Mouse (Mus musculus): ENCODE measurements at regions not wholly inside any gene's neighbourhood (a gene's known extent, or its start where the extent isn't known, plus 50 kb on each side); places are given as distances from the start of the nearest gene placed in this dataset.

DNA sequence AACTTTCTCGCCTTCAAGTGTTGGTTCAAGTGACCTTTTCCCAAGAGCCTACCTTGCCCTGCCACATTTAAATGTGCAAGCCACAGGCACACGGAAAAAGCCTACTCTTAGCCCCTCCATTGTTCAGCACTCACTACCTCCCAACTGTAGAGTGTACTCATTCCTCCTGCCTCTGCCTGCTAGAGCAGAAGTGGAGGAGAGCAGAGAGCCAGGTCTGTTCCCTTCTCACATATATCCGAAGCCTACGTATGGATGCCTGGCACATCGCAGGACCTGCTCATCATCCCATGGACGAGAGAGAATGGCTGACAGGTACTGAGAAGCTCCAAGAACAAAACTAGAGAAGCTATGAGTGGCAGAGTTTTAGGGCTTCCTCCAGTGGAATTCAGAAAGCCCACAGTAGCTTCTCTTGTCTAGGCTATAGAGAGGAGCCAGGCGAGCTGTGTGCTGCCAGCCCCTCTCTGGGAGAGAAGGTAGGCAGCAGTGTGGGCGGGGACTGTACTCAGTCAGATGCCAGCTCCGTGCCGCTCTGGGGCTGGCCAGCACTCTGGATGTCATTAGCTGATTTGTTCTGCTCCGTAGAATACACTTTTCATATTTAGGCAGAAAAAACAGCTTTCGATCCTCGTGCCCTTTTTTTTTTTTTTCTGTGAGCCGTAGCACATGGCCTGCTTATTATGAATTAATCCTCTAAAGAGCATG is 86.1 kb upstream of the Pkdcc start:
- Histone ChIP-seq H3K4me3 (ENCODE audit: insufficient read depth, poor library complexity, severe bottlenecking) (no peak overlapping the region), H3K36me3 (ENCODE audit: control insufficient read depth, insufficient read depth) (no peaks in the 10 kb centered on the region), H3K79me2 (ENCODE audit: control insufficient read depth, insufficient read depth) (no peaks in the 10 kb centered on the region), H3K27me3 (ENCODE audit: control insufficient read depth, insufficient read depth, insufficient read length) (peaks cover 4% of the 10 kb centered on the region), H3K79me3 (ENCODE audit: low read depth) (no peaks in the 10 kb centered on the region), H3ac (ENCODE audit: control insufficient read depth, insufficient read length, low read depth) (no peak overlapping the region)
- TF ChIP-seq USF1 (IDR thresholded peaks at IDR 0.05; ENCODE audit: low read depth) = no peak
- no peak for TF ChIP-seq MYOD1 (IDR thresholded peaks at IDR 0.05; ENCODE audit: control insufficient read depth, insufficient read length, low read depth)
- no peak for TF ChIP-seq MAX (IDR thresholded peaks at IDR 0.05)
- no peak for TF ChIP-seq MYOG (IDR thresholded peaks at IDR 0.05; ENCODE audit: control insufficient read depth, extremely low read depth, insufficient read length)
- no peak for TF ChIP-seq CEBPB (IDR thresholded peaks at IDR 0.05; ENCODE audit: low read depth)
- TF ChIP-seq FOSL1 (IDR thresholded peaks at IDR 0.05; ENCODE audit: insufficient read depth, low read length, poor library complexity, severe bottlenecking) = no peak
- TF ChIP-seq CTCF (IDR thresholded peaks at IDR 0.05; ENCODE audit: control insufficient read depth, insufficient read depth, insufficient read length) = no peak

DNA sequence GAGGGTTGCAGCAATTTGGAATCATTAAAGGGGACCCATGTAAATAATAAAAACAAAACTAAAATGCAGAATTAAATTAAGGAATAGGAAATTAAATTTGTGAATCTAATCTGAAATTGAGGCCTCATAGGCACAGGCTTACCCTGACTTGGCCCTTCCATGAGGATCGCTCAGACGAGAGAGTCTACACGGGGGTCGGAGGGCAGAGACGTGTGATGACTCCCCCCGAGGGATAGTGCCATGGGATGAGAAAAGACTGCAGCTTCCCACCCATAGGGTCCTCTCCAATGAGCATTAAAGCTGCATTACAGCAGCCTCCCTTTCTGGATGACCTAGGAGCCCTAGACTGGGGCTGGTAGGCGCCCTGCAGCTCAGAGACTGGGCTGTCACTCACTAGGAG is 85.4 kb upstream of the Pkdcc start:
- TF ChIP-seq MYOG (IDR thresholded peaks at IDR 0.05; ENCODE audit: control insufficient read depth, extremely low read depth, insufficient read length) (no peak), CEBPB (IDR thresholded peaks at IDR 0.05; ENCODE audit: low read depth) (no peak), FOSL1 (IDR thresholded peaks at IDR 0.05; ENCODE audit: insufficient read depth, low read length, poor library complexity, severe bottlenecking) (no peak), CTCF (IDR thresholded peaks at IDR 0.05; ENCODE audit: control insufficient read depth, insufficient read depth, insufficient read length) (no peak), MYOD1 (IDR thresholded peaks at IDR 0.05; ENCODE audit: control insufficient read depth, insufficient read length, low read depth) (no peak), USF1 (IDR thresholded peaks at IDR 0.05; ENCODE audit: low read depth) (no peak), MAX (IDR thresholded peaks at IDR 0.05) (no peak)
- H3K4me3 ChIP-seq (ENCODE audit: insufficient read depth, poor library complexity, severe bottlenecking) = no peak overlapping the region
- H3K79me3 ChIP-seq (ENCODE audit: low read depth) = no peaks in the 10 kb centered on the region
- no peaks in the 10 kb centered on the region for H3K79me2 ChIP-seq (ENCODE audit: control insufficient read depth, insufficient read depth)
- peaks cover 4% of the 10 kb centered on the region for H3K27me3 ChIP-seq (ENCODE audit: control insufficient read depth, insufficient read depth, insufficient read length)
- H3ac ChIP-seq (ENCODE audit: control insufficient read depth, insufficient read length, low read depth) = no peak overlapping the region
- H3K36me3 ChIP-seq (ENCODE audit: control insufficient read depth, insufficient read depth) = no peaks in the 10 kb centered on the region

DNA sequence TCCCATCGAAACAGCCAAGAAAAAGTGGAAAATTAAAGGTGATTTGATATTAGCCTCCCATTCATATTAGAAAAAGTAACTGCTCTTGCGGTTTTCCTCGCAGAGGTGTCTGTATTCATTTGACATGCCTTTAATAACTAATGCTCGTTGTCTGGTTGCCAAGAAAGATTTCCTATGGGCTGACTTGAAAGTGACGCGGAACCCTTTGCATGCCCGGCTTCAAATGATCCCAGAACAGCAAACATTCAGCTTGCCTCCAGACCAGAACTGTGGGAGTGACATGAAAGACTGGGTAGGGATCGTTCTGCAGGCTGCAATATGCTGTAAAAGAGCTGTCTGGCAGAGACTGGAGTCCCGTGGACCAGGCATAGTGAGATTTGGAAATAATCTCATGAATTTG is 81.9 kb upstream of the Pkdcc start:
- no peak overlapping the region for H3ac ChIP-seq (ENCODE audit: control insufficient read depth, insufficient read length, low read depth)
- H3K36me3 ChIP-seq (ENCODE audit: control insufficient read depth, insufficient read depth) = no peaks in the 10 kb centered on the region
- no peaks in the 10 kb centered on the region for H3K79me2 ChIP-seq (ENCODE audit: control insufficient read depth, insufficient read depth)
- H3K27me3 ChIP-seq (ENCODE audit: control insufficient read depth, insufficient read depth, insufficient read length) = peaks cover 4% of the 10 kb centered on the region
- H3K79me3 ChIP-seq (ENCODE audit: low read depth) = no peaks in the 10 kb centered on the region
- TF ChIP-seq MAX (IDR thresholded peaks at IDR 0.05) = no peak
- no peak for TF ChIP-seq CEBPB (IDR thresholded peaks at IDR 0.05; ENCODE audit: low read depth)
- TF ChIP-seq MYOD1 (IDR thresholded peaks at IDR 0.05; ENCODE audit: control insufficient read depth, insufficient read length, low read depth) = no peak
- no peak for TF ChIP-seq CTCF (IDR thresholded peaks at IDR 0.05; ENCODE audit: control insufficient read depth, insufficient read depth, insufficient read length)
- no peak for TF ChIP-seq MYOG (IDR thresholded peaks at IDR 0.05; ENCODE audit: control insufficient read depth, extremely low read depth, insufficient read length)
- H3K4me3 ChIP-seq (ENCODE audit: insufficient read depth, poor library complexity, severe bottlenecking) = no peak overlapping the region

DNA sequence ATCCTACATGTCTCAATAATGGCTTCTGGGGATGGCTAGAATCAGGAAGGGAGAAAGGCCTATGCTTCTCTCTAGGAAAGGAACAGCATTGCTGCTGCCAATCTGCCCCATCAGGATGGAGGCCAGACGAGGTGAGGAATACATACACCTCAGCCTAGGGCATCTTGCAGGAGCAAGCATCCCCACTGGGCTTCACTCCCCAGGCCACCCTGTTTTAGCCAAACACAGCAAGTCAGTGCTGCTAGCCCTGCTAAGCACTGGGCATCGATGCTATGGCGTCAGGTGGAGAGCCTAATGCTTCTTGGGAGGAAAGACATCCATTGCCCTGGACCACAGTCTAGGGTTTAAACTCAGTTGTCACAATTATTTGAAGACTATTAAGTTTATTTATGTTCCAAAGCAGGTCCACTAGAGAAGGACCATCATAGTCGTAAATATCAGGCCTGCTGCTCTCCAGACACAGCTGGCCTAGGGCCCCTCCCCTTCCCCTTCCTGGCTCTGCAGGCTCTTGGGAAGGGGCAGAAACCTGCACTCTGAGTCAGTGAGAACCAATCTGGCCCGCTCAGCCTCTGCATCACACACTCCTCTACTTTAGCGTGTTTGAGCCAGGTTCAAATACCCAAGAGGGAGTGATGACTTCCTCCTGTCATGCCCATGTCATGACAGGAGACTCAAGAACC is 79.5 kb upstream of the Pkdcc start:
- Histone ChIP-seq H3K36me3 (ENCODE audit: control insufficient read depth, insufficient read depth) (no peaks in the 10 kb centered on the region), H3K27me3 (ENCODE audit: control insufficient read depth, insufficient read depth, insufficient read length) (peaks cover 4% of the 10 kb centered on the region), H3K79me3 (ENCODE audit: low read depth) (no peaks in the 10 kb centered on the region), H3ac (ENCODE audit: control insufficient read depth, insufficient read length, low read depth) (no peak overlapping the region), H3K79me2 (ENCODE audit: control insufficient read depth, insufficient read depth) (no peaks in the 10 kb centered on the region), H3K4me3 (ENCODE audit: insufficient read depth, poor library complexity, severe bottlenecking) (no peak overlapping the region)
- no peak for TF ChIP-seq CEBPB (IDR thresholded peaks at IDR 0.05; ENCODE audit: low read depth)
- TF ChIP-seq CTCF (IDR thresholded peaks at IDR 0.05; ENCODE audit: control insufficient read depth, insufficient read depth, insufficient read length) = no peak
- no peak for TF ChIP-seq MYOG (IDR thresholded peaks at IDR 0.05; ENCODE audit: control insufficient read depth, extremely low read depth, insufficient read length)
- TF ChIP-seq MAX (IDR thresholded peaks at IDR 0.05) = no peak
- TF ChIP-seq USF1 (IDR thresholded peaks at IDR 0.05; ENCODE audit: low read depth) = no peak
- TF ChIP-seq MYOD1 (IDR thresholded peaks at IDR 0.05; ENCODE audit: control insufficient read depth, insufficient read length, low read depth) = no peak
- no peak for TF ChIP-seq FOSL1 (IDR thresholded peaks at IDR 0.05; ENCODE audit: insufficient read depth, low read length, poor library complexity, severe bottlenecking)

DNA sequence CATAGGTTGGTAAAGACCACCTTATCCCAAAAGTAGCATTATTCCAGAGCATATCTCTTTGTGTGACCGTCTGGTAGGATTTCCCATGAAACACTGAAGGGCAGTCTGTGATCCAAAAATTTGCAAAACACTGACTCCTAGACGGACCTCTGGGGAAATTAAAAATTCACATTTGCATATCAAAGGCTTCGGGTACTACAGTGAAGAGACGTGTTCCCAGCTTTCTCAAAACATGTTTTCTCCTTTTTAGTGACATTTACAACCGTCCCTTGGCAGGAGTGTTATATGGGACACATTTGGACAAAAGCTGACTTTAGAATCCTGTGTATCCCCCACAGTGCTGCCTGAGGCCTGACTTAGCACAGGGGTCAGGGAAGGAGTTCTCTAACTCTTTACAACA is 78.8 kb upstream of the Pkdcc start:
- Histone ChIP-seq H3K36me3 (ENCODE audit: control insufficient read depth, insufficient read depth) (no peaks in the 10 kb centered on the region), H3ac (ENCODE audit: control insufficient read depth, insufficient read length, low read depth) (no peak overlapping the region), H3K79me3 (ENCODE audit: low read depth) (no peaks in the 10 kb centered on the region), H3K27me3 (ENCODE audit: control insufficient read depth, insufficient read depth, insufficient read length) (peaks cover 4% of the 10 kb centered on the region), H3K4me3 (ENCODE audit: insufficient read depth, poor library complexity, severe bottlenecking) (no peak overlapping the region), H3K79me2 (ENCODE audit: control insufficient read depth, insufficient read depth) (no peaks in the 10 kb centered on the region)
- TF ChIP-seq CEBPB (IDR thresholded peaks at IDR 0.05; ENCODE audit: low read depth) = no peak
- TF ChIP-seq CTCF (IDR thresholded peaks at IDR 0.05; ENCODE audit: control insufficient read depth, insufficient read depth, insufficient read length) = no peak
- TF ChIP-seq MYOD1 (IDR thresholded peaks at IDR 0.05; ENCODE audit: control insufficient read depth, insufficient read length, low read depth) = no peak
- no peak for TF ChIP-seq MYOG (IDR thresholded peaks at IDR 0.05; ENCODE audit: control insufficient read depth, extremely low read depth, insufficient read length)
- TF ChIP-seq USF1 (IDR thresholded peaks at IDR 0.05; ENCODE audit: low read depth) = no peak
- TF ChIP-seq MAX (IDR thresholded peaks at IDR 0.05) = no peak
- TF ChIP-seq FOSL1 (IDR thresholded peaks at IDR 0.05; ENCODE audit: insufficient read depth, low read length, poor library complexity, severe bottlenecking) = no peak
